Mouse (Mus musculus) CH12.LX (cell line): ENCODE measurements around the gene Yipf1. TPM values are rescaled to one million over a fixed set of nuclear protein-coding genes. Genes with fewer than 3 reads are reported as not detected.

Experiments used
- DNase-seq: peaks from one replicate; pipeline ENCODE4 v3.0.0-alpha.2; 2013; ENCODE audit errors: extremely low read depth
- H3K27ac ChIP-seq: 2 replicates; pipeline ENCODE4 v1.5.1; 2012; ENCODE audit warnings: low read depth, mild to moderate bottlenecking, control low read depth, moderate library complexity; ENCODE audit not compliant: insufficient read depth
- H3K27me3 ChIP-seq: replicated peaks from 2 replicates; pipeline ENCODE3; 2012; ENCODE audit warnings: inconsistent platforms
- H3K36me3 ChIP-seq, 2 experiments: replicated peaks in 1 of 2; 2 replicates each; pipeline versions ENCODE3 to v1.6.1; 2012; ENCODE audit warnings: inconsistent platforms in 1 of 2, low read length in 1 of 2, mild to moderate bottlenecking in 1 of 2, mixed read lengths in 1 of 2, moderate library complexity in 1 of 2; ENCODE audit not compliant: control insufficient read depth in 1 of 2, insufficient read depth in 1 of 2
- H3K4me1 ChIP-seq, 2 experiments: 2 replicates each; pipeline ENCODE4 v1.6.1; 2012; ENCODE audit warnings: inconsistent platforms in 1 of 2, moderate library complexity in 1 of 2; ENCODE audit not compliant: insufficient read depth in 2 of 2, control insufficient read depth in 1 of 2
- H3K4me2 ChIP-seq: 2 replicates; pipeline ENCODE4 v1.6.1; 2012; ENCODE audit warnings: low read depth, mild to moderate bottlenecking, control low read depth; ENCODE audit not compliant: poor library complexity, insufficient read depth, severe bottlenecking
- H3K4me3 ChIP-seq, 3 experiments: fragments of 150-350 bp in 1 of 3; sonication (generic) in 1 of 3; replicated peaks in 1 of 3; 2 replicates each; pipeline versions ENCODE3 to v1.5.1; 2011 to 2012; ENCODE audit warnings: low read depth in 2 of 3, low read length in 2 of 3, mild to moderate bottlenecking in 2 of 3, moderate library complexity in 2 of 3, control low read depth in 1 of 3, improper control_type of control experiment in 1 of 3, inconsistent platforms in 1 of 3, mixed read lengths in 1 of 3; ENCODE audit not compliant: poor library complexity in 1 of 3
- H3K79me2 ChIP-seq: replicated peaks from 2 replicates; pipeline ENCODE4 v1.6.1; 2012; ENCODE audit warnings: mild to moderate bottlenecking, moderate library complexity; ENCODE audit not compliant: control insufficient read depth, poor library complexity, insufficient read depth, severe bottlenecking; ENCODE audit errors: extremely low read depth
- H3K9ac ChIP-seq: 2 replicates; pipeline ENCODE4 v1.6.1; 2012; ENCODE audit warnings: low read depth, mild to moderate bottlenecking, control low read depth, moderate library complexity; ENCODE audit not compliant: insufficient read depth
- H3K9me3 ChIP-seq: replicated peaks from 2 replicates; pipeline ENCODE3; 2012; ENCODE audit warnings: low read length, inconsistent platforms, mixed read lengths
- CHD2 ChIP-seq: IDR thresholded peaks from 2 replicates; pipeline ENCODE4 v1.6.1; 2011; ENCODE audit warnings: low read length, improper control_type of control experiment
- CTCF ChIP-seq, 2 experiments: IDR thresholded peaks in 1 of 2; conservative IDR thresholded peaks in 1 of 2; 2 replicates each; pipeline ENCODE4 v1.5.1; 2011 to 2012; ENCODE audit warnings: low read depth in 2 of 2, low read length in 2 of 2, improper control_type of control experiment in 1 of 2, inconsistent platforms in 1 of 2, mild to moderate bottlenecking in 1 of 2, moderate library complexity in 1 of 2
- E2F4 ChIP-seq: IDR thresholded peaks from 2 replicates; pipeline ENCODE4 v1.6.1; 2011; ENCODE audit warnings: low read depth, low read length, improper control_type of control experiment; ENCODE audit not compliant: insufficient replicate concordance
- ELF1 ChIP-seq: IDR thresholded peaks from 2 replicates; pipeline ENCODE4 v1.6.1; 2014; ENCODE audit warnings: low read depth, mild to moderate bottlenecking, inconsistent platforms, low read length, improper control_type of control experiment
- EP300 ChIP-seq: IDR thresholded peaks from 2 replicates; pipeline ENCODE4 v1.6.1; 2011; ENCODE audit warnings: low read length, improper control_type of control experiment
- GABPA ChIP-seq: IDR thresholded peaks from 2 replicates; pipeline ENCODE4 v1.6.1; 2012; ENCODE audit warnings: low read depth, low read length, improper control_type of control experiment, inconsistent platforms; ENCODE audit not compliant: insufficient replicate concordance
- HCFC1 ChIP-seq: IDR thresholded peaks from 2 replicates; pipeline ENCODE4 v1.6.1; 2012; ENCODE audit warnings: low read depth, mild to moderate bottlenecking, inconsistent platforms, low read length, improper control_type of control experiment
- IRF4 ChIP-seq: IDR thresholded peaks from 2 replicates; pipeline ENCODE4 v1.6.1; 2014; ENCODE audit warnings: low read depth, mild to moderate bottlenecking, inconsistent platforms, low read length, improper control_type of control experiment
- JUN ChIP-seq: IDR thresholded peaks from 2 replicates; pipeline ENCODE4 v1.6.1; 2011; ENCODE audit warnings: low read depth, mild to moderate bottlenecking, low read length, improper control_type of control experiment, moderate library complexity; ENCODE audit not compliant: insufficient read depth
- JUND ChIP-seq: conservative IDR thresholded peaks from 2 replicates; pipeline ENCODE4 v1.6.1; 2011; ENCODE audit warnings: low read depth, low read length, improper control_type of control experiment
- MAFK ChIP-seq: IDR thresholded peaks from 2 replicates; pipeline ENCODE4 v1.6.1; 2011; ENCODE audit warnings: low read length, improper control_type of control experiment; ENCODE audit not compliant: insufficient replicate concordance
- MAZ ChIP-seq: IDR thresholded peaks from 2 replicates; pipeline ENCODE4 v1.6.1; 2012; ENCODE audit warnings: low read depth, mild to moderate bottlenecking, inconsistent platforms, low read length, improper control_type of control experiment, moderate library complexity
- MXI1 ChIP-seq: IDR thresholded peaks from 2 replicates; pipeline ENCODE4 v1.6.1; 2011; ENCODE audit warnings: mild to moderate bottlenecking, low read depth, low read length, improper control_type of control experiment
- MYC ChIP-seq: IDR thresholded peaks from 2 replicates; pipeline ENCODE4 v1.6.1; 2011; ENCODE audit warnings: low read depth, mild to moderate bottlenecking, improper control_type of control experiment, low read length
- NELFE ChIP-seq: IDR thresholded peaks from 2 replicates; pipeline ENCODE4 v1.6.1; 2011; ENCODE audit warnings: low read depth, low read length, improper control_type of control experiment
- NRF1 ChIP-seq: IDR thresholded peaks from 2 replicates; pipeline ENCODE4 v1.6.1; 2014; ENCODE audit warnings: low read depth, mild to moderate bottlenecking, inconsistent platforms, low read length, improper control_type of control experiment, moderate library complexity
- PAX5 ChIP-seq: IDR thresholded peaks from 2 replicates; pipeline ENCODE4 v1.6.1; 2012; ENCODE audit warnings: low read length, inconsistent platforms, mixed read lengths
- POLR2A ChIP-seq: IDR thresholded peaks from 2 replicates; pipeline ENCODE4 v1.6.1; 2011; ENCODE audit warnings: low read depth, mild to moderate bottlenecking, improper control_type of control experiment, low read length
- RAD21 ChIP-seq: IDR thresholded peaks from 2 replicates; pipeline ENCODE4 v1.6.1; 2011; ENCODE audit warnings: low read depth, mild to moderate bottlenecking, low read length, improper control_type of control experiment, moderate library complexity
- RCOR1 ChIP-seq: conservative IDR thresholded peaks from 2 replicates; pipeline ENCODE4 v1.6.1; 2012; ENCODE audit warnings: low read depth, mild to moderate bottlenecking, inconsistent platforms, low read length, improper control_type of control experiment
- SIN3A ChIP-seq: IDR thresholded peaks from 2 replicates; pipeline ENCODE4 v1.6.1; 2012; ENCODE audit warnings: low read length, improper control_type of control experiment, inconsistent platforms
- TBP ChIP-seq: conservative IDR thresholded peaks from 2 replicates; pipeline ENCODE4 v1.6.1; 2011; ENCODE audit warnings: low read depth, low read length, improper control_type of control experiment
- TCF12 ChIP-seq: IDR thresholded peaks from 2 replicates; pipeline ENCODE4 v1.6.1; 2014; ENCODE audit warnings: low read depth, mild to moderate bottlenecking, inconsistent platforms, low read length, improper control_type of control experiment
- UBTF ChIP-seq: IDR thresholded peaks from 2 replicates; pipeline ENCODE4 v1.6.1; 2012; ENCODE audit warnings: low read depth, mild to moderate bottlenecking, inconsistent platforms, low read length, improper control_type of control experiment, moderate library complexity
- USF1 ChIP-seq: IDR thresholded peaks from 2 replicates; pipeline ENCODE4 v1.6.1; 2014; ENCODE audit warnings: low read depth, mild to moderate bottlenecking, inconsistent platforms, low read length, improper control_type of control experiment
- ZKSCAN1 ChIP-seq: IDR thresholded peaks from 2 replicates; pipeline ENCODE4 v1.6.1; 2012; ENCODE audit warnings: low read depth, inconsistent platforms, low read length, improper control_type of control experiment, borderline replicate concordance
- ZMIZ1 ChIP-seq: IDR thresholded peaks from 2 replicates; pipeline ENCODE4 v1.6.1; 2012; ENCODE audit warnings: low read depth, mild to moderate bottlenecking, inconsistent platforms, low read length, improper control_type of control experiment
- ZNF384 ChIP-seq: IDR thresholded peaks from 2 replicates; pipeline ENCODE4 v1.6.1; 2012; ENCODE audit warnings: low read depth, low read length, improper control_type of control experiment, inconsistent platforms
- dilution Hi-C: fragments of 300-500 bp; cut with MboI; formaldehyde crosslinking; loops from 2 replicates; pipeline ENCODE4 v1.14.3; 2020; ENCODE audit warnings: low sequenced_read_pairs; ENCODE audit not compliant: extremely low pct_unique_long_range_greater_than_20kb, extremely low pct_ligation_motif_present
- in situ Hi-C: fragments of 300-500 bp; cut with MboI; formaldehyde crosslinking; loops from 3 replicates; pipeline ENCODE4 v1.14.3; 2019; ENCODE audit warnings: low sequenced_read_pairs, low pct_ligation_motif_present, low pct_unique_long_range_greater_than_20kb, mixed read lengths
- polyA plus RNA-seq: library from polyadenylated mRNA; unstranded; fragments of >175 nt; gene quantifications from 2 replicates; pipeline ENCODE4 v1.2.1, GENCODE M21; 2012; ENCODE audit warnings: low read depth; ENCODE audit not compliant: insufficient read length
- total RNA-seq, 2 experiments: library from RNA; depleted of rRNA; stranded (reverse); fragments of 300-350 nt in 1 of 2; fragments of >200 nt in 1 of 2; gene quantifications; 2 replicates each; pipeline ENCODE4 v1.2.3; 2012 to 2014

Yipf1 gene
- total and polyA plus RNA-seq, 3 experiments: 47.2 to 60.5 (median 52.8) TPM

DNA sequence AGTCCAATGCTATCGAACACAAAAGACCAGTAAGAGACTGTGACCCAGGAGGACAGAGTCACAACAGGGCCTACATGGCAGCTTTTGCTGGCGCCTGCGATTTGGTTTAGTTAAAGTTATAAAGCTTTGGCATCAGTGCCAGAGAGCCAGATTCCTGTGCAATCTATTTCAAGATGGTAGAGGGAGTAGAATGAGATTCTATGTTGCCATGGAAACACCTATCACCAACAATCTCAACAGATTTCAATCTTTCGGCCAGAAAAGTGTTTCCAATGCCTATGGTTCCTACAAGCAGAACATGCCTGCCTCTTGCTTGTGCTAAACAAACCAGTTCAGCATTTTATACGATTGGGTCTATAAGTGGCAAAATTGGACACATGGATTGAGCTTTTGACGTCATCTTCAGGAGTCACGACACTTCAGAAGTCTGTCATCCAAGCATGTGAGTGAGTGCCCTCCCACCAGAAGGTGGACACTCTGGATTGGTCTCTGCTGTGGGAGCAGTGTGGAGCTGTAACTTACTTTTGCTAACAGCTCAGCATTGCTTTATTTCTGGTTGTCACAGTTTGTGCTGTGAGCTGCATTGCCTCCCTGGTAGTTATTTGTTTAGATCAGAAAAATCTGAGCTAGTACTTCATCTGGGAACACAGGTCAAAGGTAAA lies 22.4 kb upstream of the Yipf1 start:
- in situ Hi-C loops: no loop called here

DNA sequence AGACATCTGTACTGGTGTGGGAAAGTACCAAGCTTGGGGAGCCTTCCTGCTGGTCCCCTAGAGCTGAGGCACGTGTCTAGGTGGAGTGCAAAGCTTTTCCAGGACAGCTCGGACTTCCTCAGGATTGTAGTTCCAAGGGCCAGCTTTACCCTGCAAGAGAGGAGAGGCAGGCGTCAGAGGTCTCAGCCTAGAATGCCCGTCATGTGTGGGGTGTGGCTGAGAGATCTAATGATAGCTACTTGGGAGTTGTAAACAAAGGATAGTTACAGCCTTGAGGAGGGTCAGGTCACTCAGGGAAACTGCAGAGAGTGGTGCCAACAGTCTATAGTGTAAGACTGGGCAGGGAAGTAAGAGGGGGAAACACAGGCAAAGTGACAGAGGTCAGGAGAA lies 21.9 kb upstream of the Yipf1 start:
- H3K4me2 ChIP-seq: no peak overlapping the region
- no peak overlapping the region for H3K4me3 ChIP-seq
- H3K27ac ChIP-seq: no peak overlapping the region

More for the DNA sequence above, 22.4 kb upstream of the Yipf1 start:
- no peak for DNase-seq
- no peaks in the 10 kb centered on the region for H3K9me3 ChIP-seq
- H3K27me3 ChIP-seq: peaks cover 2% of the 10 kb centered on the region
- H3K9ac ChIP-seq: no peak overlapping the region
- H3K27ac ChIP-seq: no peak overlapping the region
- no peaks in the 10 kb centered on the region for H3K36me3 ChIP-seq
- H3K4me1 ChIP-seq: peaks cover 3 to 41% of the 10 kb centered on the region in 2 experiments
- H3K4me2 ChIP-seq: no peak overlapping the region
- no peak for TF ChIP-seq HCFC1
- no peak for TF ChIP-seq TCF12
- no peak for TF ChIP-seq POLR2A
- no peak for TF ChIP-seq MAZ
- no peak for TF ChIP-seq NELFE
- TF ChIP-seq ZKSCAN1: no peak
- no peak for TF ChIP-seq ZMIZ1
- TF ChIP-seq SIN3A: no peak
- TF ChIP-seq, all 38 proteins: peak for 0
- dilution Hi-C loops: no loop called here
- Histone ChIP-seq H3K4me3 (no peak overlapping the region), H3K79me2 (no peaks in the 10 kb centered on the region)

DNA sequence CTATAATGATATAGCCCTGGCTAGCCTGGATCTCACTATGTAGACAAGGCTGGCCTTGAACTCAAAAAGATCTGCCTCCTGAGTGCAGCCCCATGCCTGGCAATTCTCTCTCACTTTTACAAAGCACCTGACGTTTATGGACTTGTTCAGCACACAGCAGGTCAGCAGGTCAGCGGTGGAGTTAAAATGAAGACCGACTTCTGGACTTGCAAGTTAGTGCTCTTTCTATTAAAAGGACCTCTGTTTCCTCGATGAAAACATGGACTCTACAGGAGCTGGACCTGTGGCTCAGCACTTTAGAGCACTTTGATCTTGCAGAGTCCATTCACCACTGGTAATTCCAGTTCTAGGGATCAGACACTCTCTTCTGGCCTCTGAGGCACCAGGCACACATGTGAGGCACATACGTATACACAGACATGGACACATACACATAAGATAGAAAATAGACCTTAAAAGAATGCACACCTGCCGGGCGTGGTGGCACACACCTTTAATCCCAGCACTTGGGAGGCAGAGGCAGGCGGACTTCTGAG lies 16.0 kb upstream of the Yipf1 start:
- Histone ChIP-seq H3K27ac (no peak overlapping the region), H3K4me3 (no peak overlapping the region), H3K9ac (no peak overlapping the region), H3K36me3 (no peaks in the 10 kb centered on the region), H3K4me1 (peaks cover 9 to 36% of the 10 kb centered on the region in 2 experiments), H3K27me3 (peaks cover 2% of the 10 kb centered on the region), H3K9me3 (no peaks in the 10 kb centered on the region), H3K79me2 (no peaks in the 10 kb centered on the region), H3K4me2 (no peak overlapping the region)
- dilution Hi-C loops (no loop called here), in situ Hi-C loops (no loop called here)
- DNase-seq: no peak
- no peak for TF ChIP-seq RCOR1
- no peak for TF ChIP-seq ZNF384
- TF ChIP-seq PAX5: no peak
- TF ChIP-seq EP300: no peak
- no peak for TF ChIP-seq JUN
- TF ChIP-seq E2F4: no peak
- no peak for TF ChIP-seq TCF12
- no peak for TF ChIP-seq MAFK
- no peak for TF ChIP-seq MXI1
- no peak for TF ChIP-seq RAD21
- TF ChIP-seq GABPA: no peak
- TF ChIP-seq CTCF (conservative IDR thresholded peaks at IDR 0.05 in 1 of 2, IDR thresholded peaks at IDR 0.05 in 1 of 2; ENCODE audit: low read depth in 2 of 2, low read length in 2 of 2): no peak
- TF ChIP-seq TBP: no peak
- no peak for TF ChIP-seq MYC
- no peak for TF ChIP-seq NRF1

More for the DNA sequence above, 21.9 kb upstream of the Yipf1 start:
- in situ Hi-C loops (no loop called here), dilution Hi-C loops (no loop called here)
- H3K27me3 ChIP-seq: peaks cover 2% of the 10 kb centered on the region
- DNase-seq: no peak
- TF ChIP-seq IRF4: no peak
- TF ChIP-seq HCFC1: no peak
- TF ChIP-seq CHD2: no peak
- TF ChIP-seq TBP: no peak
- no peak for TF ChIP-seq TCF12
- TF ChIP-seq PAX5: no peak
- no peak for TF ChIP-seq POLR2A
- no peak for TF ChIP-seq ELF1
- no peak for TF ChIP-seq NRF1
- no peak for TF ChIP-seq EP300
- TF ChIP-seq USF1: no peak
- no peak for TF ChIP-seq UBTF
- no peak for TF ChIP-seq RAD21
- TF ChIP-seq JUND: no peak
- no peak overlapping the region for H3K9ac ChIP-seq
- peaks cover 3 to 44% of the 10 kb centered on the region in 2 experiments for H3K4me1 ChIP-seq
- no peaks in the 10 kb centered on the region for H3K79me2 ChIP-seq
- H3K9me3 ChIP-seq: no peaks in the 10 kb centered on the region
- H3K36me3 ChIP-seq: no peaks in the 10 kb centered on the region
